Mouse (Mus musculus) kidney, embryonic 16.5 days (tissue): Measurements from ENCODE around the gene Kansl2. TPM values are rescaled to one million over a fixed set of nuclear protein-coding genes. Genes with fewer than 3 reads are reported as not detected.

ENCODE experiments used
- ATAC-seq: fragments of 200-750 bp; cut with Nextera tagmentation; 2 replicates; pipeline ENCODE4 v1.8.0; 2017; ENCODE audit warnings: moderate TSS enrichment; ENCODE audit not compliant: low FRiP score, low TSS enrichment
- H3K27ac ChIP-seq: fragments of 300-500 bp; sonication (generic); 2 replicates; pipeline ENCODE4 v1.5.1; 2014; ENCODE audit warnings: low read length
- H3K27me3 ChIP-seq: fragments of 300-500 bp; sonication (generic); 2 replicates; pipeline ENCODE4 v1.6.1; 2014; ENCODE audit warnings: low read length, control low read depth, mixed read lengths; ENCODE audit not compliant: insufficient read depth
- H3K36me3 ChIP-seq: fragments of 300-500 bp; sonication (generic); 2 replicates; pipeline ENCODE4 v1.6.1; 2014; ENCODE audit warnings: low read length, control low read depth, mixed read lengths; ENCODE audit not compliant: insufficient read depth
- H3K4me1 ChIP-seq: fragments of 300-500 bp; sonication (generic); 2 replicates; pipeline ENCODE4 v1.6.1; 2014; ENCODE audit warnings: low read length, control low read depth, mixed read lengths; ENCODE audit not compliant: insufficient read depth
- H3K4me2 ChIP-seq: fragments of 300-500 bp; sonication (generic); replicated peaks from 2 replicates; pipeline ENCODE4 v1.6.1; 2014; ENCODE audit warnings: low read depth, low read length
- H3K4me3 ChIP-seq: fragments of 300-500 bp; sonication (generic); 2 replicates; pipeline ENCODE4 v1.5.1; 2014; ENCODE audit warnings: mild to moderate bottlenecking, low read length
- H3K9ac ChIP-seq: fragments of 300-500 bp; sonication (generic); replicated peaks from 2 replicates; pipeline ENCODE4 v1.6.1; 2014; ENCODE audit warnings: low read length
- H3K9me3 ChIP-seq: fragments of 300-500 bp; sonication (generic); 2 replicates; pipeline ENCODE4 v1.6.1; 2016; ENCODE audit warnings: low read length, control low read depth
- WGBS: fragments of 180-500 bp; shearing (Covaris S2); extraction: QIAGEN DNeasy Blood & Tissue Kit; methylation state at CpG from one replicate; pipeline ENCODE4 v1.1.7; 2014; 5-methylcytosine and 5-hydroxymethylcytosine counted together
- polyA plus RNA-seq: library from polyadenylated mRNA; unstranded; fragments of >200 nt; fragmentation: Nextera tagmentation; extraction: Ambion mirVana; gene quantifications from 2 replicates; pipeline ENCODE4 v1.2.1, GENCODE M21; 2015

Kansl2 gene
- polyA plus RNA-seq, 1 experiment from 2014 or later = 113 TPM

GRCm38 (mm10) chr15:98507321-98507720 lies 26.7 kb downstream of the Kansl2 start:
- ATAC-seq = no peak
- WGBS = 90% methylated on average over 6 of the region's 6 CpGs
- Histone ChIP-seq H3K9ac (no peak overlapping the region), H3K4me1 (0 out of 2 replicates have a peak, but pooled peaks cover 5% of the 10 kb centered on the region), H3K36me3 (no peaks in the 10 kb centered on the region), H3K9me3 (no peaks in the 10 kb centered on the region), H3K27me3 (no peaks in the 10 kb centered on the region), H3K4me3 (no peak overlapping the region), H3K4me2 (no peak overlapping the region), H3K27ac (no peak overlapping the region)

GRCm38 (mm10) chr15:98506253-98506957 lies 27.7 kb downstream of the Kansl2 start:
- Histone ChIP-seq H3K27me3 (no peaks in the 10 kb centered on the region), H3K4me2 (no peak overlapping the region), H3K27ac (no peak overlapping the region), H3K9ac (no peak overlapping the region), H3K9me3 (no peaks in the 10 kb centered on the region), H3K4me1 (0 out of 2 replicates have a peak, but pooled peaks cover 5% of the 10 kb centered on the region), H3K36me3 (no peaks in the 10 kb centered on the region), H3K4me3 (no peak overlapping the region)
- no peak for ATAC-seq
- 83% methylated on average over 9 of the region's 9 CpGs for WGBS

- Histone ChIP-seq H3K4me1 (no peaks in the 10 kb centered on the region), H3K4me2 (no peak overlapping the region), H3K36me3 (no peaks in the 10 kb centered on the region), H3K9ac (no peak overlapping the region), H3K9me3 (no peaks in the 10 kb centered on the region), H3K27ac (no peak overlapping the region), H3K4me3 (no peak overlapping the region), H3K27me3 (no peaks in the 10 kb centered on the region)
- ATAC-seq = no peak
- 14% methylated on average over 18 of the region's 18 CpGs for WGBS
These were observed 29.6 kb downstream of the Kansl2 start for GRCm38 (mm10) chr15:98504514-98504913.

GRCm38 (mm10) chr15:98503317-98503716 lies 30.7 kb downstream of the Kansl2 start:
- H3K9ac ChIP-seq = no peak overlapping the region
- H3K4me2 ChIP-seq = no peak overlapping the region
- no peaks in the 10 kb centered on the region for H3K9me3 ChIP-seq
- no peak overlapping the region for H3K4me3 ChIP-seq
- WGBS = 83% methylated on average over 3 of the region's 3 CpGs
- H3K4me1 ChIP-seq = no peaks in the 10 kb centered on the region
- ATAC-seq = no peak
- H3K27me3 ChIP-seq = no peaks in the 10 kb centered on the region
- no peak overlapping the region for H3K27ac ChIP-seq
- H3K36me3 ChIP-seq = no peaks in the 10 kb centered on the region

- Histone ChIP-seq H3K4me2 (no peak overlapping the region), H3K27me3 (no peaks in the 10 kb centered on the region), H3K36me3 (no peaks in the 10 kb centered on the region), H3K9me3 (no peaks in the 10 kb centered on the region), H3K9ac (no peak overlapping the region), H3K4me1 (no peaks in the 10 kb centered on the region), H3K27ac (no peak overlapping the region), H3K4me3 (no peak overlapping the region)
- WGBS = 83% methylated on average over 17 of the region's 17 CpGs
- ATAC-seq = no peak
These were observed 36.4 kb downstream of the Kansl2 start for GRCm38 (mm10) chr15:98497631-98498030.

- Histone ChIP-seq H3K9me3 (0 out of 2 replicates have a peak, but pooled peaks cover 3% of the 10 kb centered on the region), H3K27me3 (no peaks in the 10 kb centered on the region), H3K27ac (no peak within 1 kb of the TSS), H3K4me1 (no peaks in the 10 kb centered on the region), H3K9ac (no peak within 1 kb of the TSS), H3K4me3 (no peak within 1 kb of the TSS), H3K4me2 (no peak within 1 kb of the TSS), H3K36me3 (no peaks in the 10 kb centered on the region)
- no peak for ATAC-seq
- 50% methylated on average over 4 of the region's 4 CpGs for WGBS
These were observed 42.0 kb downstream of the Kansl2 start, which contains the start of gene Olfr279 for GRCm38 (mm10) chr15:98492102-98492501. Olfr279 (plus strand) TSS chr15:98492402.

GRCm38 (mm10) chr15:98491332-98491731 lies 42.7 kb downstream of the Kansl2 start:
- ATAC-seq = no peak
- H3K4me1 ChIP-seq = no peaks in the 10 kb centered on the region
- no peak overlapping the region for H3K4me2 ChIP-seq
- no peaks in the 10 kb centered on the region for H3K36me3 ChIP-seq
- no peak overlapping the region for H3K4me3 ChIP-seq
- WGBS = 73% methylated on average over 2 of the region's 2 CpGs
- no peak overlapping the region for H3K9ac ChIP-seq
- H3K9me3 ChIP-seq = 0 out of 2 replicates have a peak, but pooled peaks cover 3% of the 10 kb centered on the region
- no peaks in the 10 kb centered on the region for H3K27me3 ChIP-seq
- H3K27ac ChIP-seq = no peak overlapping the region

GRCm38 (mm10) chr15:98486433-98487021 lies 47.5 kb downstream of the Kansl2 start:
- Histone ChIP-seq H3K9me3 (0 out of 2 replicates have a peak, but pooled peaks cover 3% of the 10 kb centered on the region), H3K9ac (no peak overlapping the region), H3K4me2 (no peak overlapping the region), H3K36me3 (no peaks in the 10 kb centered on the region), H3K4me3 (no peak overlapping the region), H3K27me3 (no peaks in the 10 kb centered on the region), H3K27ac (no peak overlapping the region), H3K4me1 (no peaks in the 10 kb centered on the region)
- no peak for ATAC-seq
- 96% methylated on average over 8 of the region's 8 CpGs for WGBS

- Histone ChIP-seq H3K4me1 (no peaks in the 10 kb centered on the region), H3K9me3 (0 out of 2 replicates have a peak, but pooled peaks cover 3% of the 10 kb centered on the region), H3K4me2 (no peak overlapping the region), H3K27ac (peak overlapping the region; percentile 31; the same call in 1 of the 2 replicates), H3K9ac (no peak overlapping the region), H3K27me3 (no peaks in the 10 kb centered on the region), H3K4me3 (no peak overlapping the region), H3K36me3 (no peaks in the 10 kb centered on the region)
- WGBS = 45% methylated on average over 18 of the region's 18 CpGs
- ATAC-seq = no peak
These were observed 49.9 kb downstream of the Kansl2 start for GRCm38 (mm10) chr15:98483907-98484886.
